Comparison of ENCODE assay signal across 7 mouse cellular contexts in genomic region chr13:59704562-59704961, GRCm38 (mm10). TPM values are rescaled to one million over a fixed set of nuclear protein-coding genes. Genes with fewer than 3 reads are reported as not detected.
DNase-seq lines count a peak whose midpoint lies in the region; ATAC-seq and TF ChIP-seq lines count a peak whose summit lies in the region.

No protein-coding gene starts in this region.

- H3K36me3 ChIP-seq in midbrain, embryonic 14.5 days (ENCODE audit: control insufficient read depth, insufficient read depth, low read length) = no peaks in the 10 kb centered on the region
- H3K36me3 ChIP-seq in midbrain, embryonic 11.5 days (ENCODE audit: control insufficient read depth, insufficient read depth, low read length) = no peaks in the 10 kb centered on the region
- H3K36me3 ChIP-seq in lung, postnatal 0 days (ENCODE audit: insufficient read depth, low read length) = no peaks in the 10 kb centered on the region

- no peaks in the 10 kb centered on the region for H3K4me1 ChIP-seq in midbrain, embryonic 14.5 days (ENCODE audit: control insufficient read depth, insufficient read depth, low read length)
- H3K4me1 ChIP-seq in midbrain, embryonic 11.5 days (ENCODE audit: control insufficient read depth, insufficient read depth, low read length) = no peaks in the 10 kb centered on the region
- H3K4me1 ChIP-seq in lung, postnatal 0 days (ENCODE audit: insufficient read depth, low read depth, low read length) = peaks cover 5% of the 10 kb centered on the region; the same call in 1 of the 2 replicates

- WGBS in midbrain, embryonic 14.5 days = 57% methylated on average over 12 of the region's 12 CpGs
- WGBS in midbrain, embryonic 11.5 days = 66% methylated on average over 12 of the region's 12 CpGs
- WGBS in lung, postnatal 0 days = 20% methylated on average over 12 of the region's 12 CpGs

- no peak overlapping the region for H3K9ac ChIP-seq in midbrain, embryonic 14.5 days (replicated peaks; ENCODE audit: low read length)
- no peak overlapping the region for H3K9ac ChIP-seq in midbrain, embryonic 11.5 days (ENCODE audit: low read length)
- H3K9ac ChIP-seq in lung, postnatal 0 days (replicated peaks; ENCODE audit: low read depth) = no peak overlapping the region

- peak; percentile 57 for DNase-seq in midbrain, embryonic 14.5 days
- no peak for DNase-seq in midbrain, embryonic 11.5 days (ENCODE audit: low spot score, missing footprints)
- DNase-seq in embryo, embryonic 10.5 days (ENCODE audit: low spot score) = peak; percentile 39
- peak; percentile 69 for DNase-seq in induced T-regulatory cell, adult 2 months (ENCODE audit: low read depth)
- peak; percentile 77 for DNase-seq in lung, postnatal 0 days (ENCODE audit: low spot score)
- no peak for DNase-seq in urinary bladder, postnatal 25 days (ENCODE audit: low spot score)
- no peak for DNase-seq in cerebellum, postnatal 10 days

- H3K27ac ChIP-seq in midbrain, embryonic 14.5 days (replicated peaks; ENCODE audit: low read depth, low read length) = no peak overlapping the region
- no peak overlapping the region for H3K27ac ChIP-seq in midbrain, embryonic 11.5 days (ENCODE audit: low read depth, low read length)
- no peak overlapping the region for H3K27ac ChIP-seq in lung, postnatal 0 days (ENCODE audit: low read length)

- no peaks in the 10 kb centered on the region for H3K9me3 ChIP-seq in midbrain, embryonic 14.5 days (ENCODE audit: control insufficient read depth, low read length)
- H3K9me3 ChIP-seq in midbrain, embryonic 11.5 days (ENCODE audit: control insufficient read depth, low read length) = no peaks in the 10 kb centered on the region
- H3K9me3 ChIP-seq in lung, postnatal 0 days (ENCODE audit: low read length) = no peaks in the 10 kb centered on the region

- no peak overlapping the region for H3K4me3 ChIP-seq in midbrain, embryonic 14.5 days (replicated peaks; ENCODE audit: low read depth, low read length)
- no peak overlapping the region for H3K4me3 ChIP-seq in midbrain, embryonic 11.5 days (ENCODE audit: low read depth, low read length)
- H3K4me3 ChIP-seq in lung, postnatal 0 days (ENCODE audit: low read depth, low read length) = no peak overlapping the region

- ATAC-seq in midbrain, embryonic 14.5 days (ENCODE audit: low FRiP score, low TSS enrichment) = no peak
- no peak for ATAC-seq in midbrain, embryonic 11.5 days (ENCODE audit: low FRiP score)
- ATAC-seq in lung, postnatal 0 days = peak; percentile 80

- no peak overlapping the region for H3K4me2 ChIP-seq in midbrain, embryonic 14.5 days (ENCODE audit: low read length)
- no peak overlapping the region for H3K4me2 ChIP-seq in midbrain, embryonic 11.5 days
- H3K4me2 ChIP-seq in lung, postnatal 0 days (replicated peaks; ENCODE audit: low read depth, low read length) = peak overlapping the region; percentile 32

- peak; percentile 59; the same call in 1 of the 2 replicates for TF ChIP-seq EP300 in lung, postnatal 0 days (IDR thresholded peaks at IDR 0.05)

- peak; percentile 72 for TF ChIP-seq CTCF in lung, postnatal 0 days (IDR thresholded peaks at IDR 0.05)

- no peaks in the 10 kb centered on the region for H3K27me3 ChIP-seq in midbrain, embryonic 14.5 days (ENCODE audit: control insufficient read depth, insufficient read depth, low read length)
- no peaks in the 10 kb centered on the region for H3K27me3 ChIP-seq in midbrain, embryonic 11.5 days (ENCODE audit: control insufficient read depth, insufficient read depth, low read length)
- H3K27me3 ChIP-seq in lung, postnatal 0 days (replicated peaks; ENCODE audit: insufficient read depth, low read length) = no peaks in the 10 kb centered on the region

RNA-seq across cellular contexts. Expression of gene Spata31d1a, which starts 5.6 kb away (rescaled TPM):
- 0.19 TPM in 1 of 2 replicates, not detected in the other for polyA plus RNA-seq in midbrain, embryonic 14.5 days (2014; fragmentation: Nextera tagmentation; extraction: Ambion mirVana)
- polyA plus RNA-seq in midbrain, embryonic 11.5 days (2014; fragmentation: Nextera tagmentation; extraction: Ambion mirVana) = not detected in 2 replicates
- 0.14 and 0.41 TPM in 2 replicates for polyA plus RNA-seq in lung, postnatal 0 days (2015; fragmentation: Nextera tagmentation; extraction: Ambion mirVana)

RNA-seq across cellular contexts. Expression of gene Spata31d1b, which starts 7.5 kb away (rescaled TPM):
- polyA plus RNA-seq in midbrain, embryonic 14.5 days (2014; fragmentation: Nextera tagmentation; extraction: Ambion mirVana) = not detected in 2 replicates
- polyA plus RNA-seq in midbrain, embryonic 11.5 days (2014; fragmentation: Nextera tagmentation; extraction: Ambion mirVana) = 0.05 TPM in 1 of 2 replicates, not detected in the other
- not detected in 2 replicates for polyA plus RNA-seq in lung, postnatal 0 days (2015; fragmentation: Nextera tagmentation; extraction: Ambion mirVana)

RNA-seq across cellular contexts. Expression of gene 4921517D22Rik, which starts 10.7 kb away (rescaled TPM):
- polyA plus RNA-seq in midbrain, embryonic 14.5 days (2014; fragmentation: Nextera tagmentation; extraction: Ambion mirVana) = not detected in 2 replicates
- polyA plus RNA-seq in midbrain, embryonic 11.5 days (2014; fragmentation: Nextera tagmentation; extraction: Ambion mirVana) = not detected in 2 replicates
- polyA plus RNA-seq in lung, postnatal 0 days (2015; fragmentation: Nextera tagmentation; extraction: Ambion mirVana) = not detected in 2 replicates

RNA-seq across cellular contexts. Expression of gene Spata31d1d, which starts 27.0 kb away (rescaled TPM):
- not detected in 2 replicates for polyA plus RNA-seq in midbrain, embryonic 14.5 days (2014; fragmentation: Nextera tagmentation; extraction: Ambion mirVana)
- not detected in 2 replicates for polyA plus RNA-seq in midbrain, embryonic 11.5 days (2014; fragmentation: Nextera tagmentation; extraction: Ambion mirVana)
- polyA plus RNA-seq in lung, postnatal 0 days (2015; fragmentation: Nextera tagmentation; extraction: Ambion mirVana) = not detected in 2 replicates

RNA-seq across cellular contexts. Expression of gene Golm1, which starts 29.0 kb away (rescaled TPM):
- 27.5 and 46.0 TPM in 2 replicates for polyA plus RNA-seq in midbrain, embryonic 14.5 days (2014; fragmentation: Nextera tagmentation; extraction: Ambion mirVana)
- 179 TPM in 2 replicates for polyA plus RNA-seq in midbrain, embryonic 11.5 days (2014; fragmentation: Nextera tagmentation; extraction: Ambion mirVana)
- 31.8 and 32.4 TPM in 2 replicates for polyA plus RNA-seq in lung, postnatal 0 days (2015; fragmentation: Nextera tagmentation; extraction: Ambion mirVana)

Comparison
In these comparisons a context has a peak if more than half of its experiments do, and no peak if none do; other contexts are left out.
1. DNase-seq: peak in midbrain, embryonic 14.5 days (single experiment), embryo, embryonic 10.5 days (single experiment), induced T-regulatory cell, adult 2 months (single experiment) and lung, postnatal 0 days (single experiment); none in midbrain, embryonic 11.5 days (single experiment), urinary bladder, postnatal 25 days (single experiment) and cerebellum, postnatal 10 days (0 of 2).